Mouse (Mus musculus) spleen, postnatal 10 days (tissue): ENCODE data around the gene Rhbdd1.

Source experiments
- DNase-seq, 2 experiments: peaks; one replicate each; pipeline ENCODE4 v3.0.0; 2021 to 2022; ENCODE audit warnings: low spot score in 2 of 2

The Rhbdd1 gene

DNA sequence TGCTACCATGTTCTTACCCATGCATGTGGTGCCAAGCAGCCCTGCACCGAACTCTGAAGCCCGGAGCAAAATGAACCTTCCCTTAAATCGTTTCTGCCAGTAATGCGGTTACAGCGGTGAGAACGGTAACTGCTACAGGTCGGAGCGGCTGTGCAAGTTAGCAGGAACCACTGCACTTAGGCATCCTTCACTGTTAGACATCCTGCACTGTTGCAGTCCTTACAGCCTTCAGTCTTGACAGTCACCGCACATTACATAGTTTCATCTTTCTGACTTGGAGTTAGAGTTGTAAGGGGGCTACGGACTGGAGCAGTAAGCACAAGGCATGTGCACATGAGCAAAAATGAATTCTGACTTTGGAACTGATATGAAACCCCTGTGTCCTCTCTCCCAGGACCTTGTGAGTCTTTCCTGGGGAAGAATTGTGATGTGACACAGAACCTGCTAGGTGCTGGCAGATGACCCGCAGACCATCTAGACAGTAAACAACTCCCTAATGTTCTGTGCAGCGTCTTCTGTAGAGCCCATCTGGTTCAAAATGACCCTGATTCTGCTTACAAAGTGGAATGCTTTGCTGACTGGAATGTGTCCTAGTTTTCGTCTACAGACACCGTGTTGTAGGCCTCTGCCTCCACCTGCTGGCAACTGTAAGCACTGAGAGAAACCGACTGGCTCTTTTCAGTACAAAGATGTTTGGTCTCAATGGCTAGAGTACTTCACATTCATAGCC, 116.8 kb downstream of the Rhbdd1 start:
- DNase-seq = peak in 1 of 2 experiments; percentile 24

DNA sequence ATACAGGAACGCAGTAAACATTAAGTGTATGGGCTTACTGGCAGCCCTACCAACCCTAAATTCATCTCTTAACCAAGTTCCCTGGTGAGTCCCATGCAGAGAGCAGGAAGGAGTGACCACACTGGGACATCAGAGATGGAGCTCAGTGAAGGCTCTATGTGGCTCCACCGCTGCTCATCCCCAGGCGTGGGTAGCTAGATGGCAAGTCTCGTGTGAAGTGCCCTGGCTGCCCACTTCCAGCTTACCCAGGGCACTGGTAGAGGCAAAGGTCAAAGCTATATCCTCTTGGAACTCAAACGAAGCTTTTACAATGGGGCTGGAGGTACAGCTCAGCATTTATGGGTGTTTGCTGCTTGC, 117.4 kb downstream of the Rhbdd1 start:
- DNase-seq = no peak

DNA sequence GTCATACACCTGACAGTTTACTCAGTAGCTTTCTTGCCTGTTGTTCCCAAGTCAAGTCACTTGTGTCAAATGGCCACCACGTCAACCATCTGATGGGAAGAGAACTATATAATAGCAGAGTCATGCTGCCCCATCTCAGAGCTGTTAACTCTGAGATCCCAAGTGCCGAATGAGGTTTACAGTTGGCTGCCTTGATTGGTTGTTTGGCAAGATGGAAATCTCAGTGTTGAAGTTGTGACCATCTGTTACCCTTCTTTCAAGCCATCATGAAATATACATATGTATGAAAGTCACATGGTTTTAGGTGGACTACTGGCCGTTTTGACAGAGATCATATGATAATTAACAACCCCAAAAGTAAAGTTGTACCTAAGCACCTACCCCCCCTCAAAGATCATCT, 121.0 kb downstream of the Rhbdd1 start:
- DNase-seq = no peak

DNA sequence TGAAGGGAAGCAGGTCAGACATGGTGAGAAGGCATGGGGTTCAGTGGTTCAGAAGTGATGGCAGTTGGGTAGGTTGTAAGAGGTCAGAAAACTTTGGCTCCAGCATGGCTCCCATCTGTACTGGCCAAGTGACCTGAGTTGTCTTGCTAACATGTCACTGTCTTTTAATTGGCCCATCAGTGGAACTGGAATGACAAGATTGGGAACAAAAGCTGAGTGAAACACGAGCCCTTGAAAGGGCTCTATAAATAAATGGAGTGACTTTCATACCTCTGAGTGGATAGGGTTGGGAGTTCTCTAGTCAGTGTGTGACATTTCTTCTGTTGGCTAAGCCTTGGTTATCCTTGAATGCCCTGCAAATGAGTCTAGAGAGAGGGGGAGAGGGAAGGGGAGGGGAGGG, 123.9 kb downstream of the Rhbdd1 start:
- DNase-seq = no peak

DNA sequence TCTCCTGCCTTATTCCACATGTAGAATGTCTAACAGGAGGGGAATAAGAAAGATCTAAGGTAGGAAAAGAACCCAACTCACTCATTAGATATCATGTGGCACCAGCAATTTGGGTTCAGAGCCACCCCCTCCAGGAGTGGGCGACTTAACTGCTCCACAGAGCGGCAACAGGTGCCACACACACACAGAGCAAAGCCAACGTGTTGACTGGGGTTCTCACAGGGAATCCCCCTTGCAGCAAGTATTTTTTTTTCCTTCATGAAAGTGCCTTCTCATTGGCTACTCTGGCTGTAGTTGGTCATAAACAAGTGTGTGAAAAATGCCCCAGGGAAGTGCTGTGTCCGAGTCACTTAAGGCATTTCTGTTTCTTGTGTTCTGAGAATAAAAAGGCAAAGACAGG, 127.3 kb downstream of the Rhbdd1 start:
- DNase-seq = no peak

DNA sequence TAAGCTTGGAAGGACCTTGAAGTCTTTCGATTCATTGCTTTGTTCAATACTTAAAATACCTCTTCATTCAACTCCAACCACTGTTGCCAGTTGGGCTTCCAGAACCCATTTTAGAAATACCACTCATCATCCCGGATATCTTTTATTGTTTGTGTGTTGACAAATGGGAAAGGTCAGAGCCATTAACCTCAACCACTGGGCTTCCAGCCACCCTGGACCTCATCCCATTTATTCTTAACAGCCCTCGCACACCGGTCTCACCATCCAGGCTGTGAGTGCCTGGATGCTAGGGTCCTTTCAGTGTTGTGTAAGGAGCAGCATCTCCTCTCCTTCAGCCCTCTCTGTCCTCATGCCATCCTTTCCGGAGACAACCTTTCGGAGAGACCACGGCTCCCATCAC, 129.8 kb downstream of the Rhbdd1 start:
- no peak for DNase-seq

DNA sequence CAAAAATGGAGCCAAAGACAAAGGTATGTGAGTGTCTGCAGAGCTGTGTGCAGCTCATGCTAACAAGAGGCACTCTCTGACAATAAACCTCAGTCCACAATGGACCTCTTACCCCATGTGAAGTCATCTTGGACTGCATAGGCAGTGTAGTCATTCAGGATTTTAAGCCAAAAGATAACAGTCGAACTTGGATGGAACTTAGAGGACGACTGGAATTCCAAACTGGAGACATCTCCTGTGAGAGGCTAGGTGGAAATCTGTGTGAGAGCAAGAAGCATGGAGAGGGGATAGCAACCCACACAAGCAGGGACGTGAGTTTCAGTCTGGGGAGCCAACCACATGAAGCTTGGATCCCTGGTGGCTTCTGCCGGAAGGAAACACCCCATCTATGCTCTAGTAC, 133.6 kb downstream of the Rhbdd1 start:
- no peak for DNase-seq

DNA sequence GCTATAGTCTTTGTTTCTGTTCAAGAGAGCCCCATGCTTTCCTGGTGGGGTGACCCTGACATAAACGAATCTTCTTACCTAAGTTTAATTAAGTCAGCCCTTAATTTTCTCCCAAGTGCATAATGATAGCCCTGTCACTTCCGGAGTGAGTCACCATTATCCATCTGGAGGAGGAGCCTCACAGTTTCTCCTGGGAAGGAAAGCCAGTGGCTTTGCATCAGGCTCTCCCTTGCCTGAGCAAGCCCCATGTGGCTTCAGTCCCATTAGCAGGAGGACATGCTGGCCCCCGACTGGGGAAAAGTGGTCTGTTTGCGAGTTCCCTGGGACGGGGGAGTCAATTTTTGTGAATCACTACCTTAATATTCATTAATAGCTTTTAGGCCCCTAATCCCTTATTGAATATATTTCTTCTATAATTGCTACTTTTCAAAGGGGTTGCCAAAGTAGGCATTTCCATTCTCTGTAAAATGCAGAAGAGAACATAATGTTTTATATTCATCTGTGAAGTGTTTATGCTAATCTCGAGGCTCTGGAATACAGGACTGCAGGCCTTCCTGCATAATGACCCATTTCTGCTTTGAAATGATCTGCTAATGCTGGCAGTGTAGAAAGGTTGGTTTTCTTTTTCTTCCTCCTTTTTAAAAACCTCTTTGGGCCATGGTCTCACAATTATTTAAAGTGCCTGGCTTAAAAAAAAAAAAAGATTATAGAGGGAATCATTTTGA, 135.8 kb downstream of the Rhbdd1 start:
- no peak for DNase-seq

DNA sequence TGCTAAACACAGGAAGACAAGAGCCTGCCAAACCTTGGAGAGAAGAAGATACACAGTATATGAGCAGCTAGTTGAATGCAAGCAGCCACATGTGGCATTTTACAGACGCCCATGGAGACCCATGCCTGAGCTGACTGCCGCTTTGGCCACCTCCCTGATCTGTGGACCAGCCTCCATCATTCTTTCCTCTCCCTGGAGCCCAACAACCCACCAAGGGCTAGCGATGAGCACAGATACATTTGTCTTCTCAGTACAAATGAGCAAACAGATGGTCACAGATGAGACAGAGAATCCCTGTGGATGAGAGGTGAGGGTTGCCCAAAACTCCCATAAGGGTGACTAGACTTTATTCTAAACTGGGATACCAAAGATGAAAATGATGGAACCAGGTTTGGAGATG, 137.8 kb downstream of the Rhbdd1 start:
- no peak for DNase-seq

DNA sequence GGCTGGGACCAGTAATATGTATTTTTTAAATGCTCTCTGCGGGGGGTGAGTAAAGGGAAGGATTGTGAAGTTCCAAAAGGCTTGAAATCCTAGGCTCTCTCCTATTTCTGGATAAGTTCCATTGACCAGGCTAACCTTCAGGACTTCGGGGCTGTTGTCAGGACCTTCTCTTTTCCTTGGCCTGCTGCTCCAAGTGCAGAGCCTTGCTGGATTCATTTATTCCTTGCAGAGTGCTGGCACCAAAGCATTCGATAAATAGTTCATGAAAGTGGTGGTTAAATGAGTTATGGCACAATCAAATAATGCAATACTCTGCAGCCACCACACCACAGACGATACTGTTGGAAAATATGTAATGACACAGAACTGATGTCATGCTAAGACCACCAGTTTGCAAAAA, 143.1 kb downstream of the Rhbdd1 start:
- DNase-seq = no peak

DNA sequence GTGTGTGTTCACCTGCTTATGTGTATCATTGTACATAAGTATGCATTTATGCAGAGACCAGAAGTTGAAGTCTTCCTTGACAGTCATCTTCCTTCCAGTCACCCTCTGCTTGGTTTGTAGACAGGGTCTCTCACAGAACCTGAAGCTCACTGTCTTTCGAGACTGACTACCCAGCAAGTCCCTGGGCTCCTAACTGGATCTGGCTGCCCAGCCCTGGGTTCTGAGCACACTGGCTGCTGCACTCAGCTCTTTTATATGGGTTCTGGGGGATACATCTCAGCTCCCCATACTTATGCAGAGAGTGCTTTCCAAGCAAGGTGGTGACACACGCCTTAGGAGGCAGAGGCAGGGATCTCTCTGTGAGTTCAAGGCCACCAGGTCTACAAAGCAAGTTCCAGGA, 143.7 kb downstream of the Rhbdd1 start:
- DNase-seq = no peak

DNA sequence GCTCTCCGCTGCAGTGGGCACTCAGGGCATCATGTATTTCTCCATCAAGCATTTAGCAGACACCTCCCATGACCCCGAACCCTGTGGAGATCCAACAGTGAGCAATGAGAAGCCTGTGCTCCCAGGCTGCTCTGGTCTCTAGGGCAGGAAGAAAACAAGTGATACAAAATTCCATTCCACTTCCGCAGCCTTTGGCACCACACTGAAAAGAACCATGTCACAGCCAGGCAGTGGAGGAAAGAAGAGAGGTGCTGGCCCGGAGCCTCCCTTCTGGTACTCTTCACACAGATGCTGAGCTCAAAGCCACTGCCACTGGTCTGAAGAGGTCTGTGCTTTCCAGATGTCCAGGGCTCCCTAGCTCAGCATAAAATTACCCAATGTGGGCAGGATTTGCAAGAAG, 144.8 kb downstream of the Rhbdd1 start:
- no peak for DNase-seq

DNA sequence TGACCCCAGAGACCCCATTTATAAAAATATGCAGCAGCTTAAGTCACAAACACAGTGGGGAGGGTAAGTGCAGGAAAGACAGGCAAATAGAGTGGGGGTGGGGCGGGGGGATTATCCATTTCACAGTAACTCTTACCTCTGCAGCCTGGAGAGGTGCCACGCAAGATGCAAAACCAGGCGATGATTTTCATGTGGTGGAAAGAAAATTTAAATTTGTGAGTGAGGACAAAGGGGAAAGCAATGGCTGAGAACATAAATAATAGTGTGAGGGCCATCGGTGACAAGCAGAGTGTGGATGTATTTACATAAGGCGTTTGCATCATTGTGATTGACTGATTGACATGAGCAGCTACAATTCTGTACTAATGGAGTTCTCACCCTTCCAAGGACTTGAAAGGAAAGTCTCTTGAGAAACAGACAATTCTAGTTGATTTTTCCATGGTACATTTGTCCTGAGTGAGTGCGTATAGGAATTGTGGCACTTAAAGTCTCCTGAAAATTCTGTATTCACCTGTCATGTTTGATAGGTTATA, 149.1 kb downstream of the Rhbdd1 start:
- DNase-seq = no peak

DNA sequence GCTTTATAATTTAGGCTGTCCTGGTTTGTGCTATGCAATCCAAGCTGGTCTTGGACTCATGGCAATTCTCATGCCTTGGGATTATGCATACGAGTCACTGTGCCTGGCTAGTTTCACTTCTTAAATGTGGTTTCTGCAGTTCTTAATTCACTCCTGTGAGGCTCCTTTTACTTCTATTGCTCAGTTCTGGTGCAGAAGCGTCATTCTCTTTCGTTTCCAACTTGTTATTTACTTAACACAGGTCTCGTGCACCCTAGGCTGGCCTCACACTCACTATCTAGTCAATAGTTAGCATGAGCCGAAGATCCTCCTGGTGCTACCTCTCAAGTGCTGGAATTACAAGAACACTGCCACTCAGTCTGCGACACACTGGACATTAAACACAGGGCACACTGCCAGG, 152.6 kb downstream of the Rhbdd1 start:
- DNase-seq = no peak

DNA sequence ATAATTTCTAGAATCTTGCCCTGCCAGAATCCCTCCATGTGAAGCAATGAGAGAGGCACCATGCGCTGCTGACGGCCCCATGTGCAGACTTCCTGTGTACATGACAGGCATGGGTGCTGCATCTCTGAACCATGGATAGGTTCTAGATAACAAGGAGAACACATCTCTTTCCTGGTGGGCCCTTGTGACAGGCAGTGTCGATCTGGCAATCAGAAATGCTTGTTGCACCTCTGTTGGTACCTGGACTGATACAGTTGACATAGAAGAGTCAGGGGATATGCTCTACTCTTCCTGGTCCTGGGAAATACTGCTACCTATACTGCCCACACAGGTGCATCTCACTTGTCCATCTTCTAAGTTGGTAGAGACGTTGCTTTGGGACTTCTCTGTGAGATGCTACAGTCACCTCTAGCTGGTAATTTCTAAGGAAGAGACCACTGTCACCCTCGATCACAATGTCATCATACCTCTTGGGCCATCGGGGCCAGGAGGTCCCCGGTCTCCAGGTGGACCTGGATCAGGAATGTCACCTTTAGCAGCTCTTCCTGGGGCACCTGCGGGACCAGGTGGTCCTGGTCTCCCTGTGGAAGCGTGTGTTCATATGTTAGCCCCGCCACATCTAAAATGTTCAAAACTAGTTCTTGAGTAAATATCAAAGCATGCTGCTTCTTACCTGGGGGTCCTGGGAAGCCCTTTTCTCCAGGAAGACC, 154.4 kb downstream of the Rhbdd1 start:
- no peak for DNase-seq

DNA sequence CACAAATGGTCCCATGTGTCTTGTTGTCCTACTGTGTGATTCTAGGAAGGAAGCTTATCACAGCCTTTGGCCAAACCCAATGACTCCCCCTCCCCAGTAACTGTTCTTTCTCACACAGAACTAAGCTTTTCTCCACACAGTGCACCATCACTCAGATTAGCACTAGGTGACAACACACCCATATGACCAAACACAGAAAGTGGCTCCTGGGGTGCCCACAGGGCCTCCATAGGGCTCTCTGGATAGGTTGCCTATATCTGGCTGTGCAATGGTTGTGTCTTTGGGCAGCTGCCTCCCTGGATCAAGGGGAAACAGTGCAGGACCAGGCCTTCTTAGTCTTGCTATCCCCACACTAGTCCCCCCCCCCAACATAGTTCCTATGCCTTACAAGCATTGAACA, 157.2 kb downstream of the Rhbdd1 start:
- DNase-seq = no peak

DNA sequence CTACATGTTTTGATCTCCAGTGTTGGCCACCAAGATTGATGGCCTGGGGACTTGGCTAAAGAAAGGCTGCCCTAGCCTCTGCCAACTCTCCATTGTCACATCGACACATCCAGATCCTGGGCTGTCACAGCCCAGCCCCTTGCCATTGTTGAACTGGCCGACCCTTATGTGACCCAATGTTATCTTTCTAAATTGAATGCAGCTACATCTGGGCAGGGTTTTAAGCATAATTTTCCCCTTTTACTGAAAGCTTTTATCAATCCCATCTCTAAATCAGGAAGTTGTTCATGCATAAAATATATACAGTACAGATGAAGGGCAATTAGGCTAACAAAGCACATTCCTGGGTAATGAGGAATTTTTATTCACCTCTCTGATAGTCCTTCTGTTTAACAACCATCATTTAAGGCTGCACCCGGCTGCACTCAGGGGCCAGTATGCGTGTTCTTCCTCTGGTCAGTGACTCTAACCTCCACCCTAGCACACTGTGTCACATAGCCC, 158.3 kb downstream of the Rhbdd1 start:
- no peak for DNase-seq

DNA sequence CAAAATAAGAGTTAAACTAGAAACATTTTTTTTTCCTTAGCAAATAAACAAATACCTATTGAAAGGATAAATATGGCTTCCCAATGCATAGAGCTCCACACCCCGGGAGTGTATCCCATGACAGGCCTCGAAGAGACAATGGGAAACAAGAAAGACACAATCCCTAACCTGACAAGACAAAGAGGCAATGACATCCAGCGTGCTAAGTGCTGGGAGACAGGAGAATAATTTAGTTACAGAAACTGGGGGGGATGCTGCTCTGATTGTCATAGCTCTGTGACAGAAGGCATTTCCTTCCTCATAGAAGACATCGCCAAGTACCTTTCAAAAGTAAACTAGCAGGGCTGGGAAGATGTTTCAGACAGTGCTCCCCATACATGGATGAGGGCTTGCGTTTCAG, 159.0 kb downstream of the Rhbdd1 start:
- DNase-seq = no peak

DNA sequence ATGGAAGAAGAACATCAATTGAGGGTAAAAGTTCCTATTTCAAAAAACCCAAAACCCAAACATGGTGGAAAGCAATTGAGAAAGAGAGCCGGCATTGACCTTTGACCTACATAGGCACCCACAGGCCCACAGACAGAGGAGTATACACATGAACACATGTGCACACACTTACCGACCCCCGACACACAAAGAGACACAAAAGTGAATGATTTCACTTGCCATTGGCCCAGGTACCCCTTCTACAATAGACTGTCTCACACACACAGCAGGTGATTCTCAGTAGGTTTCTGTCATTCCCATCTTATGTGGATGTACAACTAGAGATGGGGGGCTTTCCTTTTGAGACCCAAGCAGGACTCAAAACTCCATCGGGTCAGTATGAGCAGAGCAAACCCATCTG, 159.6 kb downstream of the Rhbdd1 start:
- no peak for DNase-seq

DNA sequence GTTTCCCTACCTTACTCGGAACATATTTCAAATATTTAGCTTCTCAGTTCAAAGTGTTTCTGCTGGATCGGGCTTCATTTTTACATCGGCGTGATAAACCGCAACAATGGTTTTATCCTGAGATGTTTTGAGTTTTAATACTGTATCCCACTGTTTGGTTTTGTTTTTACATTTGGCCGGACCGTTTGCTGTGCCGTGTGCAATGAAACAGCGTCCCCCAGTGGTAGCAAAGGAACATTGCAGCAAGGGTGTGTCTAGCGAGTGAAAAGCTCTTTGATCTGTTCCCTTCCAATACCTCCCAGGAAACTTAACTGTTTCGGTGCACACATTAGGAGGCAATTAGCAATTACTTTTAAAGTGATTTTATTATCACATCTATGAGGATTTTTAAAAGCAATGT, 160.0 kb downstream of the Rhbdd1 start:
- no peak for DNase-seq

DNA sequence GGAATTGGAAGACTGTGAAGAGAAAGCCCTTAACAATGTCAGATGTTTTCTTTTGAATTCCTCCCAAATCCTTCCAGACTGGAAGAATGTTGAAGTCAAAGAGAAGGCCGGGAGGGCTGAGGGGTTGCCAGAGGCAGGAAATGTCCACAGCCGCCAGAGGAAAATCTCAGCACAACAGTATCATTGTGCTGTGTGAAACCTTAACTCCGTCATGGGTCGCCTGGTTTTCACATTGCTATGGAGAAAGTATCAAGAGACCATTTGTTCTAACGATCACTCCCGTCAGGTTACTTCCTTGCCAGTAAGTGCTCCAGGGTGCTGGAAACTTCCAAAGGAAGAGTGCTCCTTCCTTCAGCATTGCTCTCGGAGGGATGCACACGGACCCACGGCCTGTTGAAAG, 160.5 kb downstream of the Rhbdd1 start:
- DNase-seq = no peak

DNA sequence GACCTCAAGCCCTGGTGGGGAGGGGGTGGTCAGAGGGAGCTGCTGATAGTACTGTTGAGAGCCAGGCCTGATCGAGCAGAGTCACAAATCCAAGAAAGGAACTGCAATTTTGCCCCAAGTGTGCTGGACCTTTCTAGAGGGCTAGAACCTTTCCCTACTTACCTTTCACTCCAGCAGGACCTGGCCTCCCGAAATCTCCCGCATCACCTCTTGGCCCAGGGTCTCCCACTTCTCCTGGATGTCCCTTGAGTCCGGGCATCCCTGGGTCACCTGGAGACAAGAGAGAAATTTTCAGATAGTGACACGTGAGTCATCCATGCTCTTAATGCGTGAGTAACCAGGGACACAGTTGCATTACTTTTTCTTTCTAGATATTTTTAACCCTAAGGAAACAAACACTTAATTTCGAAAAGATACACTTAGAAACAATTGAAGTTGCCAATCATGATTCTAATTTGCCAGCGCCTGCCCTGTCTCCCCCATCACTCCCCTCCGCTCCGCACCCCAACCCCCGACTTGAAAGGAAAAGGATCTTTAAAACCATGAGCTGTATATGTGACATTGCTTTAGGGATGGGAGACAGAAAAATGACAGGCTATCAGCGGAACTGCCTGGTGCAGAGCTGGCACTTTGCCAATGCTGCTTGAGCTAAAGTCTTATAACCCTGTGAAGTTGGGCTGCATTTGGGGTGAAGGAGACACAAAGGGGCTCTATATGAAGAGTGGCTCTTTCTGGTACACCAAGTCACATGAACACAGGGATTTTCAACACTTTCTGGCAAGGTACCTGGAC, 163.6 kb downstream of the Rhbdd1 start:
- no peak for DNase-seq
